Mouse (Mus musculus): ENCODE data around the gene Col4a3bp. TPM values are rescaled to one million over a fixed set of nuclear protein-coding genes. Genes with fewer than 3 reads are reported as not detected.
"Not testable (repeated sequence)": the region's sequence is repeated elsewhere in the genome, so short reads cannot be mapped to it uniquely, and the experiment has no call there.

Gene Col4a3bp
- polyA plus RNA-seq, 1 experiment from 2014 or later = 9.2 TPM

DNA sequence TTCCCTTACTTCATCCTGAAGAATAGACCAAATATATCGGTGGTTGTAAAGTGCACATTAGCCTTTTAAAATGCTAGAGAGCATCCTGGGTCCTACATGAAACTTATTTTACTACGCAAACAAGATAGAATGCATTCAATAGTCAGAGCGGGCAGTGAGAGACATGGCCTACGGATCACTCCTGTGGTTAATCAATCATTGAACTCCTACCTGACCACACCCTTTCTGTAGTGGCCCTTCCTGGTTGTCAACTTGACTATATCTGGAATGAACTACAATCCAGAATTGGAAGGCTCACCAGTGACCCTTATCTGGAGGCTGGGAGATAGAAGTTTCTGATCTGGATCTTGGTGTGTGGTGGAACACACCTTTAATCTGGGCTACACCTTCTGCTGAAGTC lies 120.7 kb downstream of the Col4a3bp start:
- not testable (repeated sequence) for H3K4me3 ChIP-seq; ATAC-seq (replicated peaks); H3K4me2 ChIP-seq; H3K27me3 ChIP-seq (replicated peaks); H3K9ac ChIP-seq; H3K9me3 ChIP-seq; H3K27ac ChIP-seq
- Histone ChIP-seq H3K4me1 (peaks cover 26% of the 10 kb centered on the region), H3K36me3 (replicated peaks) (peaks cover 70% of the 10 kb centered on the region)
- 95% methylated on average over 4 of the region's 4 CpGs for WGBS

GRCm38 (mm10) chr13:96664419-96664974 lies 122.1 kb downstream of the Col4a3bp start:
- Histone ChIP-seq H3K4me1 (peaks cover 40% of the 10 kb centered on the region), H3K27me3 (replicated peaks) (no peaks in the 10 kb centered on the region), H3K27ac (no peak overlapping the region), H3K4me3 (no peak overlapping the region), H3K9me3 (no peaks in the 10 kb centered on the region), H3K4me2 (no peak overlapping the region), H3K9ac (no peak overlapping the region), H3K36me3 (replicated peaks) (peaks cover 56% of the 10 kb centered on the region)
- ATAC-seq (replicated peaks) = no peak
- 91% methylated on average over 7 of the region's 7 CpGs for WGBS

DNA sequence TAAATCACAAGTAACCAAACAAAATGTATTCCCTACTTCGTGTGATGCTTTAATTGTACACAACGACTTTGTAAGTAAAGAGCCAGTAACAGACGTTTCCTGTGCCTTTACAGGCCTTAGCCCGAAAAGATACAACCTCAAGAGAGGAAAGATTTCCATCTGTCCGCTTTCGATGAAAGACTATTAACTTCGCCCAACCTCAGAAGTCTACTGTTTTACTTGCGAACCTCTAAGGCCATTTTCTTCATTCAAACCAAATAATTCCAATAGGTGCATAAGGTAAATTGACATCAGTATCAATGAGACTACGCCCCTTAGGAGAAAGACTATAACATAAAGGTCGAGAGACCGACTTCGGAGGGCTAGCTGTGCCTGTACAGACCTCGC lies 127.6 kb downstream of the Col4a3bp start:
- H3K4me1 ChIP-seq = peaks cover 44% of the 10 kb centered on the region
- peak overlapping the region; percentile 69 for H3K4me2 ChIP-seq
- H3K9me3 ChIP-seq = no peaks in the 10 kb centered on the region
- peak overlapping the region; percentile 98 for H3K27ac ChIP-seq
- peak overlapping the region; percentile 96 for H3K9ac ChIP-seq
- 3% methylated on average over 13 of the region's 13 CpGs for WGBS
- H3K27me3 ChIP-seq (replicated peaks) = no peaks in the 10 kb centered on the region
- no peak for ATAC-seq (replicated peaks)
- H3K4me3 ChIP-seq = peak overlapping the region; percentile 76
- H3K36me3 ChIP-seq (replicated peaks) = peaks cover 10% of the 10 kb centered on the region; the same call in 1 of the 2 replicates

DNA sequence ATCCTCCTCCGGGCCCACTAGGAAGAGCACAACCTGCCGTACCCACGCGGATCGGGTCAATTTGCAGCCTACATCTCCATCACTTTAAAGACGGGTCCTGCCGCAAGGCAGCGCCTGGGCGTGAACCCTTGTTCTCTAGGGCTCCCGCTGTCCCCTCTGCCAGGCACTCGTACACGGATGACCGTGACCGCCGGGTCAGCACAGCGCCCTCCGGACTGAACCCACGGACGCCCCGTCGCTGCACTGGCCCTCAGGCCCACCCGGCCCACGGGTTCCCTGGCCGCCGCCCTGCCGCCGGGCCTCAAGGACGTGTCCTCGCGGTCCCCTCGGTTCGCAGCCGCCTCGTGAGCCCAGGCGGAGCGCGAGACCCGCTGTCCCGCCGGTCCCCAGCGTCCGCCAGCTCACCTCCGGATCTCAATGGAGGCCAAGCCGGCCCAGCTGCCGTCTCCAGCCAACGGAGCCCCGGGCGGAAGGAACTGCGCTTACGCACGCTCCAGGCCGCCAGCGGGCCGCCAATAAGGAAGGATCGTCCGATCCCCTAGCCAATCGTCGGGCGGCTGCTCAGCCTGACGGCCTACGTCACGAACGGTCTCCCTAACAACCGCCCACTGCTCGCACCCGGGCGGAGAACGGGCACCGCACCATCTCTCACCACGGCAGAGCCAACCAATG lies 128.1 kb downstream of the Col4a3bp start, which contains the start of gene Hmgcr:
Gene Hmgcr, minus strand, starts transcription at position 531 of the 672 bp plus-strand sequence.
- peak; percentile 100 for ATAC-seq (replicated peaks)
- Histone ChIP-seq H3K4me3 (peak within 1 kb of the TSS; percentile 76), H3K36me3 (replicated peaks) (peaks cover 6% of the 10 kb centered on the region; the same call in 1 of the 2 replicates), H3K27ac (peak within 1 kb of the TSS; percentile 98), H3K9ac (peak within 1 kb of the TSS; percentile 96), H3K9me3 (no peaks in the 10 kb centered on the region), H3K4me1 (peaks cover 44% of the 10 kb centered on the region), H3K4me2 (peak within 1 kb of the TSS; percentile 69), H3K27me3 (replicated peaks) (no peaks in the 10 kb centered on the region)
- 0% methylated on average over 70 of the region's 70 CpGs for WGBS

GRCm38 (mm10) chr13:96671078-96671905 lies 128.9 kb downstream of the Col4a3bp start:
- Histone ChIP-seq H3K4me3 (peak overlapping the region; percentile 76), H3K27ac (peak overlapping the region; percentile 98), H3K27me3 (replicated peaks) (no peaks in the 10 kb centered on the region), H3K4me1 (peaks cover 40% of the 10 kb centered on the region), H3K4me2 (peak overlapping the region; percentile 54), H3K9ac (peak overlapping the region; percentile 42; the same call in 1 of the 2 replicates), H3K9me3 (no peaks in the 10 kb centered on the region), H3K36me3 (replicated peaks) (no peaks in the 10 kb centered on the region)
- ATAC-seq (replicated peaks) = no peak
- 12% methylated on average over 31 of the region's 31 CpGs for WGBS

- Histone ChIP-seq H3K36me3 (replicated peaks) (no peaks in the 10 kb centered on the region), H3K27ac (peak overlapping the region; percentile 98), H3K4me3 (no peak overlapping the region), H3K27me3 (replicated peaks) (no peaks in the 10 kb centered on the region), H3K4me2 (no peak overlapping the region), H3K4me1 (peaks cover 35% of the 10 kb centered on the region), H3K9me3 (no peaks in the 10 kb centered on the region), H3K9ac (no peak overlapping the region)
- 88% methylated on average over 5 of the region's 5 CpGs for WGBS
- no peak for ATAC-seq (replicated peaks)
Observed at GRCm38 (mm10) chr13:96671906-96672234, 129.5 kb downstream of the Col4a3bp start.

DNA sequence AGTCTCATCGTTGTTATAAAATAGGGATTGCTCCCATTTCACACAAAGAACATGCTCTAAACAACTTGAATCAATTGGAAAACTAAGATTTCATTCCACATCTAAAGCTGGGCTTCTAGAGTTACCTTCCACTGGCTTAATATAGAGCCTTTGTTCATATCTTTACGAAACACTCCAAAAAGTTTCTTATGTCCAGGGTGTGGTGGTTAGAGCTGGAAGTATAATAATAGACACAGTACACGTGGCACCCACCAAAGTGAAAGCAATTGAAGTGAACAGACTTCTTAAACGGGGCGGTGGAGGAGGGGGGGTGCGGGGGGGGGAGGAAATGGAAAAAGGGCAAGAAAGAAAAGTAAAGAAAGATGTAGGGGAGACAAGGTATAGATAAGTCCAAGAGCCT lies 129.9 kb downstream of the Col4a3bp start:
- Histone ChIP-seq H3K36me3 (replicated peaks) (no peaks in the 10 kb centered on the region), H3K9me3 (no peaks in the 10 kb centered on the region), H3K27me3 (replicated peaks) (no peaks in the 10 kb centered on the region), H3K27ac (peak overlapping the region; percentile 98; the same call in 1 of the 2 replicates), H3K4me1 (peaks cover 31% of the 10 kb centered on the region), H3K9ac (no peak overlapping the region), H3K4me2 (no peak overlapping the region), H3K4me3 (no peak overlapping the region)
- ATAC-seq (replicated peaks) = no peak
- 82% methylated on average over 5 of the region's 6 CpGs for WGBS

GRCm38 (mm10) chr13:96673817-96674216 lies 131.4 kb downstream of the Col4a3bp start:
- Histone ChIP-seq H3K9me3 (no peaks in the 10 kb centered on the region), H3K4me3 (no peak overlapping the region), H3K27me3 (replicated peaks) (no peaks in the 10 kb centered on the region), H3K4me1 (peaks cover 16% of the 10 kb centered on the region), H3K27ac (no peak overlapping the region), H3K9ac (no peak overlapping the region), H3K36me3 (replicated peaks) (no peaks in the 10 kb centered on the region), H3K4me2 (no peak overlapping the region)
- no peak for ATAC-seq (replicated peaks)
- WGBS = 80% methylated on average over 7 of the region's 7 CpGs

GRCm38 (mm10) chr13:96675756-96676155 lies 133.3 kb downstream of the Col4a3bp start:
- H3K4me3 ChIP-seq = no peak overlapping the region
- H3K27ac ChIP-seq = no peak overlapping the region
- no peak overlapping the region for H3K9ac ChIP-seq
- H3K27me3 ChIP-seq (replicated peaks) = no peaks in the 10 kb centered on the region
- H3K4me2 ChIP-seq = no peak overlapping the region
- WGBS = 90% methylated on average over 6 of the region's 6 CpGs
- no peaks in the 10 kb centered on the region for H3K36me3 ChIP-seq (replicated peaks)
- ATAC-seq (replicated peaks) = no peak
- H3K4me1 ChIP-seq = peaks cover 8% of the 10 kb centered on the region
- no peaks in the 10 kb centered on the region for H3K9me3 ChIP-seq

- Histone ChIP-seq H3K36me3 (replicated peaks) (no peaks in the 10 kb centered on the region), H3K27me3 (replicated peaks) (no peaks in the 10 kb centered on the region), H3K4me2 (no peak overlapping the region), H3K4me1 (no peaks in the 10 kb centered on the region), H3K4me3 (no peak overlapping the region), H3K9me3 (no peaks in the 10 kb centered on the region), H3K9ac (no peak overlapping the region), H3K27ac (no peak overlapping the region)
- ATAC-seq (replicated peaks) = no peak
- 69% methylated on average over 1 of the region's 1 CpGs for WGBS
Observed at GRCm38 (mm10) chr13:96677071-96677470, 134.7 kb downstream of the Col4a3bp start.

DNA sequence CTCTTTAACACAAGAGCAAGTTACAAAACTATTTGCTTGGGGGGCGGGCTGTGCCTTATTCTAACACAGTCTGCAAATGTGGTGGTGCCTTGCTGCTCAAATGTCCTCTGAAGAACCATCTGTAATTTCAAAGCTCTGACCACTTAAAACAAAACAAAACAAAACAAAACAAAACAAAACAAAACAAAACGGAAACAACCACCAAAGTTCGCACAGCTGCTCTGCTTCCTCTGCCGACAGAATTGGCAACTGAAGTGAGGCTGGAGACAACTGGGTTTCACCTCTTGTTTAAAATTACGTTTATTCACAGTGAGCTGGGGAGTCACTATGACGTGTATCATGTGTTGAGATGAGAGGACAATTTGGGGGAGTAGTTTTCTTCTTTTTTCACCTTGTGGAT lies 136.2 kb downstream of the Col4a3bp start:
- H3K4me1 ChIP-seq = no peaks in the 10 kb centered on the region
- H3K4me3 ChIP-seq = no peak overlapping the region
- no peak for ATAC-seq (replicated peaks)
- 84% methylated on average over 6 of the region's 6 CpGs for WGBS
- no peaks in the 10 kb centered on the region for H3K9me3 ChIP-seq
- H3K27ac ChIP-seq = no peak overlapping the region
- H3K9ac ChIP-seq = no peak overlapping the region
- no peak overlapping the region for H3K4me2 ChIP-seq
- no peaks in the 10 kb centered on the region for H3K27me3 ChIP-seq (replicated peaks)
- no peaks in the 10 kb centered on the region for H3K36me3 ChIP-seq (replicated peaks)
